Mouse (Mus musculus): ENCODE results near the gene Commd3.

The Commd3 gene

DNA sequence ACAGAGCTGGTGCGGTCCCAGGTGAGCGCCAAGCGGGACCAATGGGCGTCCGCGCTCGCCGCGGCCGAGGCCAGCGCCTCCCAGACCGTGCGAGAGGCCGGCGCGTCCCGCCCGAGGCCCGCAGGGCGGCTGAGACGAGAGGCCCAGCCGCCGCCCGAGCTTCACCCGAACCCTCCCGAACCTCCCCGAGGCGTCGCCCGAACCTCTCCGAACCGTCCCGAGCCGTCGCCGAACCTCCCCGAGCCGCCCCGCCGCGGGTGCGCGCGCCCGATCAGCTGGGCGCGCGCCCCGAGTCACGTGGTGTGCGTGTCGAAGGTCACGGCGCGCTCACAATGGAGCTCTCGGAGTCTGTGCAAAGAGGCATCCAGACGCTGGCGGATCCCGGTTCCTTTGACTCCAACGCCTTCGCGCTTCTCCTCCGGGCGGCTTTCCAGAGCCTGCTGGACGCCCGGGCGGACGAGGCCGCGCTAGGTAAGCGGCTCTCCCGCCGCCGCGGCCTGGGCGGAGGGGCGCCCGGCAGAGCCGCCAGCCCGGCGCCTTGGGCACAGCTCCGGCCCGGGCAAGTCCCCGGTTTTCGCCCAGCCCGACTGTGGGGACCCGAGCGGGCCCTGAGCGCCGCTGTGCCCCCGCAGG lies at the start of gene Commd3:
Commd3 (plus strand) TSS at position 252 of the 633 bp plus-strand sequence.
- peak; percentile 93 for DNase-seq

DNA sequence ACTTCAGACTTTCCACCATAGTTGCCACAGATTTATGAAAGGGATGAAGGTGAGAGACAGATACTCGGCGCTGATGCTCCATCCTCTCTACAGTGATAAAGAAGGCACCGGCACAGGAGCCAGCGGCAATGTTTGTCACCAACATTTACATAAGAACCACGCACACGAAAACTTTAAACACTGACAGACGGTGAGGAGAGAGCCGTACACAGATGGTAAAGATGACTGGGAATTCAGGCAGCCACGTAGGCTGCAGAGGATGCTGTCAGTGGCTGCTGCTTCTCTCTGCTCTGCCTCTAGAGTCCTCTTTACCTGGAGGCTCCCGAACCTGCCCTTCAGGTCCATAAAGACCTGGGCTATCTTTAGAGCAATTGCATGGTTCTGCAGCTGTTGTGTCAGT lies 49.0 kb upstream of the Commd3 start:
- DNase-seq, result no peak

DNA sequence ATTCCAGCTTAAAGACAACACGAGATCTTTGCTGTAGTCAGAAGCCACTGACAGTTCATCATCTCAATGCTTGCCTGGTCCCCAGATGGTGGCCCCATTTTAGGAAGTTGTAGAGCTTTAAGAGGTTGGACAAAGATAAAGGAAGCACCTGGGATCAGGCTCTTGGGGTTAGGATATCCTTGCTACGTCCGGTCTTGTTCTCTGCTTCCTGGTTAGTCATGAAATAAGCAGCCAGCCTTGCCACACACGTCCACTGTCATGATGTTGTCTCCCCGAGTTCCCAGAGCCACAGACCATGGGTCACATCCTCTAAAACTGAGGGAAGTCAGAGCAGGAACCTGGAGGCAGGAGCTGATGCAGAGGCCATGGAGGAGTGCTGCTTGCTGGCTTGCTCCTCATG lies 41.6 kb upstream of the Commd3 start:
- DNase-seq, result no peak

DNA sequence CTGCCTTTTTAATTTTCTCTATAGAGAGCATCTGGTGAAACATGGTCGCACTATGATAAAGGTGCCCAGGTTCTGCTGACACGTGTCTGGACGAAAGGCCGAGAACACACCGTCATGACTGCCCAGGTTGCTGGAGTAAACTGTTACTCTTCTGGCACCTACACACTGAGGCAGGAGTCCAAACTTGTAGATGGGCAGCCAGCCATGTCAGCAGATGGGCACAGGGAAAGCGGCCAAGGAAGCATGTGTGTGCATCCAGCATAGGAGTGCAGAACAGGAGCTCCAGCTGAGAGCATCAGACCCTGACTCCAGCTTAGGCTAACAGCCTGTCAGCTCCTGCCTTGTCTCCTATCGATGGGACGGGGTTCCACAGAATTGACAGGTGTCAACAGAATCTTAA lies 37.1 kb upstream of the Commd3 start:
- DNase-seq, result peak; percentile 7

DNA sequence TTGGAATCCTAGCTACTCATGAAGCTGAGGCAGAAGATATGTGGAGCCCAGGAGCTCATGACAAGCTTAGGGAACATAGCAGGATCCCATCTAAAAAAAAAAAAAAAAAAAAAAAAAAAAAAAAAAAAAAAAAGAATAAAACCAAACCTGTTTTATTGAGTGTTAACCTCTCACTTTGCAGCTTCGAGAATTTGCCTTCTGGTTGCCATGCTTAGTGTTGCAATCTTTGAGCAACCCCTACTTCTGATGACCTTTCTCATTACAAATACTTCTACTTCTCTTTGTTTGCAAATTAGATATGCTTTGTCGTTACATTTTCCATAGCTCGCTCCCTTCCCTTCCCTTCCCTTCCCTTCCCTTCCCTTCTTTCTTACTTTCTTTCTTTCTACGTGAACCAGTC lies 23.6 kb upstream of the Commd3 start:
- no peak for DNase-seq

DNA sequence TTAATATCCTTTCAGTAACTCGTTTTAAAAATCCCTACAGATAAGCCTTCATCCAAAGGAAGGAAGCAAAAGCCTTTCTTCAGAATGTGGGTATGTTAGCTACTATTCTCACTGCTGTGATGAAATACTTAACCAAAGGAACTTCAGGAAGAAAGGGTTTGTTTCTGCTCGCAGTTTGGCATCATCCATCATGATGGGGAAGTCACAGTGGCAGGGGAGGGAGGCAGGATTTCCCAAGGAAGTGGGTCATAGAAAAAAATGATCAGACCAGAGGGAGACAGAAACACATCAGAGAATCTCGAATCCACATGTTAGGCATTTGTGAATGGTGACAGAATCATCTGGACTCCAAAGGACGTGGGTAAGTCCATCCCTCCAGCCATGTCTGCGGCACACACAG lies 17.4 kb upstream of the Commd3 start:
- DNase-seq, result peak; percentile 6

DNA sequence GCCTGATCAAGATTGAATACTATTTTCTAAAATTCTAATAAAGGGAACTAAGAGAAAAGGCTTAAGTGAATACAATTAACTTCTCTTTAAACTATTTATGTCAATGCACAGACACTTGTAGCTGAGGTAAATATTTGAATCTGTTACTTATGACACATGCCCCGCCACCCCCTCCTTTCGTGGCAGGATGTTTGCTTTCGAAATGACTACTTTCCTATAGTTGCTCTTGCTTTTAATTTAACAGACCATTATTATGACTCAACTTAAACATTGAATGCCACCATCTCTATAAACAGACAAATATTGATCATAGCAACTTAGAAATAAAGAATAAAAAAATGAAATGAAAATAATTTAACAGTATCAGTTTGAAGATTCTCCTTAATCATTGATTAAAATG lies 8.2 kb upstream of the Commd3 start:
- no peak for DNase-seq

DNA sequence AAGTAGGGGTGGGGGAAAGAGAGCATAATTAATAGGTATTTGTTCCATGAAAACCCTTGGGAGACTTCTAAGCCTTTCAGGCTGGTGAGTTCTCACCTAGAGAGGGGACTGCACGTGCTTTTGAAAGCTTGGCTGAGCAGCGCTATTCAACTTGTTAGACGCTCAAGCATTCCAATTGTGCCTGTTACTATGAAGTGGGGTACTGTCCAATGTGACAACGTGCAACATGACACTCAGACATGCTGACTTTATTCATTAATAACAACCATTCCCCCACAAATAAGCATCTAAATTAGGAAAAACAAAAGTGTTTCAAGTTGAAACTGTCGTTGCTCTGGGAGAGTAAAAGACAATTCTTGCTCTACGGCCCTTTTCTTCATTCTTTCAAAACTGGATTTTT lies 1.1 kb upstream of the Commd3 start:
- DNase-seq, result no peak

DNA sequence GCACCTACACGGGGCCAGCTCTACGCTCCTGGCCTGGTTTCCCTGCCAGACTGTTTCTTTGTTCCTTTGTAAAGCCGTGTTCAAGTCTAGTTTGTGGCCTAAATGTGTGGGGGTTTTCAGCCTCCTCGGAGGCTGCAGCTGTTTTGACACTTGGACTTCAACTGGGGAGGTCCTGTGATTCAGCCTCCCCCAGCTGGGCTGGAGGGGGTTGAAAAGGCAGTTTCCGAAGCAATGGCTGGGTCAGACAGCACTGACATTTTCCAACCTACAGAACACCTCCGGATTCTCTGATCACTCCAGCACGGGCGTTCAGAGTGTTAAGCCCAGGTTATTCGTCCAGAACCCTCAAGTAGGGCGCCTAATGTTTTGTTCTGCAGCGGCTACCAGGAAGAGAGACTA lies 581 bp downstream of the Commd3 start:
- DNase-seq, result no peak

DNA sequence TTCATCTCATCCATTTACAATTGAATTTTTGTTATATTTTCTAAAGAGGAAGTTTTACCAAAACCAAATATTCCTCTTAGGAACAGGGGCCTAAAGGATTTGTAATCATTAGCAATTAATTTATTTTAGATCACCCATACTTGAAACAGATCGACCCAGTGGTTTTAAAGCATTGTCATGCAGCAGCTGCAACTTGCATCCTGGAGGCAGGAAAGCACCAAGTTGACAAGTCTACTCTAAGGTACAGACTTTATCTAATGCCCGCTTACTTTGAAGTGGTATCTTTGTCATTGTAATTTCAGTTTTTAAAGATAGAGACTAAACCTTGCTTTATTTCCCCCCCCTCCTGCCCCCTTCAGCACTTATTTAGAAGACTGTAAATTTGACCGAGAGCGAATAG lies 1.6 kb downstream of the Commd3 start:
- DNase-seq, result no peak

DNA sequence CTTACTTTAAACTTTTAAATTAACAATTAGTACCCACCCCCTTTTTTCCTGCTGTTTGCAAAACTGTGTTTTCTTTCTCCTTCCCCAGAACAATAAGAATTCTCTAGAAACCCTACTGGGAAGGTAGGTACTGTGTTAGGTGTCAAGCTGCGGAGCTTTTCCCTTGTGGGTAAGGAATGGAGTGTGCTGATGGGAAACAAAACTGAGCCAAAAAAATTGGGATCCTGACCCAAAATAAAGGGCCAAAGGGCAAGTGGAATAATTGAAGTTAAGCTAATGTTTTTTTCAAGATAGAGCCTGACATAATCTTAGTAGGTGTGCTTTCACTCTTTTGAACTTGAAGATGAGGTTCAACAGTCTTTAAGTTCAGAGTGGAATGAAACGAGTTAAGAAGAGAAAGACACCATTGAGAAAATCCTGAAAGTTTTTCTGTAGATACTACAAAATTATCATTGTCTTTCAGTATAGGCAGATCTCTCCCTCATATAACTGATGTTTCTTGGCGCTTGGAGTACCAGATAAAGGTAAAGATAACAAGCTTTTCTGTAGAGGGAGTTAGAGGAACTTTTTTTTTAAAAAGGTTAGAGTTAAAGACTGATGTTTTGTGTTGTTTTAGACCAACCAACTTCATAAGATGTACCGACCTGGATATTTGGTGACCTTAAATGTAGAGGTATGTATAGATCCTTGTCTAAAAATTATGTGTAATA lies 2.2 kb downstream of the Commd3 start:
- no peak for DNase-seq

DNA sequence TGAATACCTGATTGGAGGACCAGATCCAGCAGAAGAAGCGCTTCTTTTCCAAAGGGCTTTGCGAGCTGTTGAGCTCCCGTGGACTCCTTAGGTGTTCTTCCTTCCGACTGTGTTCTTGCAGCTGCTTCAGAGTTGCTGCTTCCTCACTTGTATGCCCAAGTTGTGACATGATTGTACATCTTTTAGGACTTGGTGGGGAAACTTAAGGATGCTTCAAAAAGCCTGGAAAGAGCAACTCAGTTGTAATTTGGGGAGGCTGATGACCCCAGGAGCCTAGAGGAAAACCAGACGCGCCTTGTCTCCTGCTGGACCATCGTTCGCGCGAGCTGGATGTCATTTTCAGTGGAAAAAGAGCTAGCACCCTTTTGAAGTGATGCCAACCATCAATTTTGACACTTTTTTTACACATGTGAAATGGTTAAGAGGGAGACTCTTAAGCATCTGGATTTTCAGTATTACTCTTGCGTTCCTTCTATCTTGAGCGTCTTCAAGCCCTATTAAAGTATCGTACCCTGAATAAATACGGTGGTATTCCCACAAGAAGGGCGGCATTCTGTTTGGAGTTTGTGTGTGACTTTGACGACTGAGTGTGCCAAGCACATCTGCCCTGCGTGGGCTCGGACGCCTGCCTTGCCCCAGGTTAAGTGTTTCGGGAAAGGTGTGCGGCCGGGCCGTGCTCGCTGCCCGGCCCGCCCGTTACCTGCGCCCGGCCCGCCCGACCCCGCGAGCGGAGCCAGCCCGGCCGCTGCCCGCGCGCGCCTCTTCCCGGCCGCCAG lies 3.7 kb downstream of the Commd3 start:
- no peak for DNase-seq

DNA sequence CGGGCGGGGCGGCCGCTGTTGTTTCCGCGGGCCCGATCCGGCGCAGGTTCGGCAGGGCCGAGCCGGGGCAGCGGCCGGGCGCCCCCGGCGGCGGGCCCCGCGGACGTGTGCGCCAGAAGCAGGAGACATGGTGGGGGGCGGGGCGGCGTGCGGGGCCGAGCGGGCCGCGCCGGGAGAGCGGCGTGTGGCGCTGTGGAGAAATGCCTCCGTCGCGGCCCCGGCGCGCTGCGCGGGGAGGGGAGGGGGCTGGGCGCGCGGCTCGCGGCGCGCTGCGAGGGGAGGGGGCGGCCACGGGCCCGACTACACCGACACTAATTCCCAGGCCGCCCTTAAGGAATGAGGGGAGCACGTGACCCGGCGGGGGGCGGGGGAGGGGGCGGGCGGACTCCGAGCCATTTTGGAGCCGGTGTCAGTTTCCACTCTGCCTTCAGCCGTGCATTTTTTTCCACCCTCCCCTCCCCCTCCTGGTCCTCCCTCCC lies 4.3 kb downstream of the Commd3 start:
- DNase-seq, result peak; percentile 80

DNA sequence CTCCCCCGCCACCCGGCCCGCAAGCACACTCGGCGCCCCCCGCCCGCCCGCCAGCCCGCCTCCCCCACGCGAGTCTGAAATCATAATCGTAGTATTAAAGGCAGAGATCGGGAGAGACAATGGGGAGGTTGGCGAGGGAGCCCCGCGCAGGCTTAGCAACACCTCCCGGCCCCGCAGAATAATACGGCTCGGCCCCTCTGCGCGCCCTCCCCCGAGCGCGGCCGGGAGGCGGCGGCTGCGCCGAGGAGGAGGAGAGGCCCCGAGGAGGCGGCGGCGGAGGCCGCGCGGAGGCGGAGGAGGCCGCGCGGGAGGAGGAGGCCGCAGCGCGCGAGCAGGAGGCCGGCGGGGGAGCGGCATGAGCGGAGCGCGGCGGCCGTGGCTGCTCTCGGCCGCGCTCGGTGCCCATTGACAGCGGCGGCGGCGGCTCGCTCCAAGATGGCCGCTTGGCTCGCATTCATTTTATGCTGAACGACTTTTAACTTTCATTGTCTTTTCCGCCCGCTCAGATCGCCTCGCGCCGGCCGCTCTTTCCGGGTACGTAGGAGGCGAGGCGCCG lies 4.8 kb downstream of the Commd3 start, which contains the start of gene Bmi1:
Bmi1 (plus strand) TSS at position 83 of the 556 bp plus-strand sequence.
- peak; percentile 53 for DNase-seq

DNA sequence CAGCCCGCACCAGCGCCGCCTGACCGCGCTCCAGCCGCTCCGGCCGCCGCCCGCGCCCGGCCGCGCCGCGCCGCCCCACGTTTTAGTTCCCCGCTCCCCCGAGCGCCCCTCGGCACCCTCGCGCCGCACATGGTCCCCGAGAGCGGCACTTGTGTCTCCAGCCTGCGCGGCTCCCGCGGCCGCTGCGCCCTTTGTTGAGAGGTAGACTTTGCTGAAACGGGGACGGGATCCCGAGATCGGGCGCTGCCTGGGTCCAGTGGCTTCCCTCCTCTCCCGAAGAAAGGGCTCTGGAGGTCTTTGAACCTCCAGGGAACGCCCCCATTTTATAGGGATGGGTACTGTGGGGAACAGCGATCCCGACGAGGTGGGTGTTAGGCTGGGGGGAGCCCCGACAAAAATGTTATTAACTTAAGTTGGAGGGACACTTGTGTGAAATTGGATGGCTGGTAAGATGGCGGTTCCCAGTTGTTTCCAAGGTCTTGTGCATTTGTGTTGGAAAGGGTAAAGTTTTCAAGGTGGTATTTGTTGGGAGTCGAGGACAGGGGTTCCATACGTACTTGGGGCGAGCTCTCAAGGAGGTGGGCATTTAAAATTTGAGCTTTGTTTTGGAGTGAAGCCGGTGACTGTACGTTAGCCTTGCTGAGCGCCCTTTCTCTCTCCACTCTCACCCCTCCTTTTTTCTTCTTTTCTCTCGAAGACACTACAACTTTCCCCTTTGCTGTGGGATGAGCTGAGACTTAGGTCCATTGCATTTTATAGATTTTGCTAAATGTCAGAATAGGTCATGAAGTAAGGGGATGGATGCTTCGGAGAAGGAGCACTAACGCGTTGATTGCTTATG lies 5.7 kb downstream of the Commd3 start:
- DNase-seq, result peak; percentile 42

DNA sequence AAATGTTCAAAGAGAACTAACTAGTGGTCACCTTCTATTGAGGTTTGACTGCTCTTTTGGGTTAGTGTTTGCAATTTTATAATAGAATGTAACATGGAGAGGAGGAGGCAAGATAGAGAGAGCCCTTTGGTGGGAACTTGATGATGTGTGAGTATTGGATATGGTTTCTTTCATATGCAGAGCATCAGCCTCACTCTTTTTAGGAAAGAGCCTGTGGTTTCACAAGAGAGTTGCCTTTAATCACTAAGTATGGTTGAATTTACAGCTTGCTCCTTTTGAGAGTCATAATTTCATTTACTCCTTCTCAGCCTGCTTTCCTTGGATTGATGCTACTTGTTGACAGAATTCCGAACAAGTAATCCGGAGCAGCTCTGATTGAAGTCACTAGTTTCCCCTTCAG lies 7.5 kb downstream of the Commd3 start:
- no peak for DNase-seq

DNA sequence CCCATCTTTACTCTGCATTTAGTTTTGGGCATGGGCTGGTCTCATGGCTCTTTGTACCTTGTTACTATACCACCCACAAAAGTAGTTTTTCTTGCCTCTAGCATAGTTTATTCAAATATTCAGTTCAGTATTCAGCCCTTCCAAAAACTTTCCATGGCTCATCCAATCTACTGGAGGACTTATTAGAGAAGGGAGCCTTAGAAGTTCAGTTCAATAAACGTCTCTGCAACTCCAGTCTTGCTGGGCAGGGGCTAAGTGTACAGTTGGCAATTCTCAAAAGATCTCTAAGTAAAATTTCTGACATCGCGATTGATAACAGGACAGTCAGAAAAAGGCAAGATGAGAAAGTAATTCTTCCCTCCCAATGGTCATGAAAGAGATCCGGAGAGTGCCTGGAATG lies 8.3 kb downstream of the Commd3 start:
- no peak for DNase-seq

DNA sequence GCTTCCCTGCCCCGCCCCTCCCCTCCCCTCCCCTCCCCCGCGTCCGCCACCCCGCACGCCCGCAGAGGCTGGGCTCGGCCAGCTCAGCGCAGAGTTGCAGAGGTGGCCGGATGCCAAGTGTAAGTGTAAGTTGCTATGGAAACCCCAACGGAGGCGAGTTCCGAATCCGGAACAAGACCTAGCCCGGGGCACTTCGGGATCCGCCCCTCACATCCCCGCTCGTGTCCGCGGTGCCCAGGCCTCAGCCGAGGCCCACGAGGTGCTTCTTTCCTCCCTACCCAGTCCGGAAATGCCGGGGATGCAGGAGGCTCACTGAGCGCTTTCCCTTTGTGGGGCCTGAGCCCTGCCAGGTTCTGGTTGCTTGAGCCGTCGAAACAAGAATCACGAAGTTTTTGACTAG lies 8.8 kb downstream of the Commd3 start:
- peak; percentile 77 for DNase-seq

DNA sequence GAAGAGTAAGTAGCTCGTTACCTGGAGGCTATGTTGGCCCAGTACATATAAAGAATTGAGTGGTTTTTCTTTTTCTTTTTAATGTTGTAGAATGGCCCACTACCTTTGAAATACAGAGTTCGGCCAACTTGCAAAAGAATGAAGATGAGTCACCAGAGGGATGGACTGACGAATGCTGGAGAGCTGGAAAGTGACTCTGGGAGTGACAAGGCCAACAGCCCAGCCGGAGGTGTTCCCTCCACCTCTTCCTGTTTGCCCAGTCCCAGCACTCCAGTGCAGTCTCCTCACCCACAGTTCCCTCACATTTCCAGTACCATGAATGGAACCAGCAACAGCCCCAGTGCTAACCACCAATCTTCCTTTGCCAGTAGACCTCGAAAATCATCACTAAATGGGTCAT lies 11.9 kb downstream of the Commd3 start:
- no peak for DNase-seq

DNA sequence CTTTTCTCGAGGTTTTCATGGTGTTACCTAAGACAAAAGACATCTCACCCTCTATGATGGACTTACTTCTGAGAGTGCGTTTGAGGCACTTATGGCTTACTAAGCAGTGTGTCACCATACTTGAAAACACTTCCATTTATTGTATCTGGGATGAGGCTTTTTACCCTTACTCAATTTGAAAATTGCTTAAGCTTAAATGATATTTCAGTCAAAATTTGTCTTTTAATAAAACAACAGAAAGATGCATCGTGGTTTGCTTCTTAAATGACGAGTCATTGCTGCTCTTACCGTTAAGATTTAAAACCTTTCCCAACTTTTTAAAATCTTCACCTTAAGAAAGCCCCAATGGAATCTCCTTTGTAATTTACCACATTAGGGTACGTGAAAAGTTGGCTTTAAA lies 14.2 kb downstream of the Commd3 start:
- no peak for DNase-seq

DNA sequence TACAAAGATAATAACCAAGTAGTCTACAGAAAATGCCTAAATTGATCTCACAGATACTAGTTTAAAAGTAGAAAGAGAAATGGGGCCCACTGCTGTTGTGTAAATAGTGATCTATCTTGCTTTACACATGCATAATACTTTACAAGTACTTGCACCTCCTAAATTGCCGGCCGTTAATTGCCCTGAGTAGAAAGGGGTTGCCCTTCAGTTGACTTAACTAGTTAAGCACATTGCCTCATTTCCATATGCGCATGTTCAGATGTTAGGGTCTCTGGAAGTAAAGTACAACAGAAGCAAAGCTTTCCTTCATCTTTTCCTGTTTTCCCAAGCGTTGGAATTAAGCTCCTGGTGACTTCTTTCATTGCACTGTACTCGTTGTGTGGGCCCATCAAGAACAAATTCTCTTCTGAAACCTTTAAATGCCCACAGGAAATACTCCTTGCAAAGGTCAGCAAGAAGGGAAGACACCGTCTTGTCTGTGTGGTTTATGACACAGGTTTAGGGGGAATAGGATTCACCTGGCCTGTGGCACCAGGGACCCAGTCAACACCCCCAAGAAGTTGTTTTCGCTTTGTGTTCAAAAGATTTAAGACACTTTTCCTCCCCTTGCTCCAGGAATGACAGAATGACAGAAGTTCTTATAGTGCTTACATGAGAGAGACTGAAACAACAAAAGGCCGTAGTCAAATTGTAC lies 14.8 kb downstream of the Commd3 start:
- no peak for DNase-seq

DNA sequence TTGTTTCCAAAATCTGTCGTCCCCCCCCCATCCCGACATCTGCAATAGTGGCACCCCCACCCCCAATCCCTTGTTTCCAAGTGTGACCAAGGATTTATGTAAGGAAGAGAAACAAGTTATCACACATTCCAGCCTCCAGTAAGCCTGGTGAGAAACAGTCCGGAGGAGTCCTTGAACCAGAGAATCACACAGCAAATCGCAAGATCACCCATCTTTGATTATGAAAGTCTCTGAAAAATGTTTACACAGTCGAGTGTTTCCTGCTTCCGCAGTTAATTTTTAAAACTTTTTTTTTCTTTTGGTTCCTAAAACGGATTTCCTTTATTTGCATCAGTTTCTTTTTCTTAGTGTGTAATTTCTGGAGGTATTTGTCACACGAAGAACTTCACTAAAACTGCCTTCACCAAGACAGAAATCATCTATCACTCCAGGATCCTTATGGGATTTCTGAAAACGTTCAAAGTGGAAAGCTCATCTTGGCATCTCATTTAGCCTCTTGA lies 15.5 kb downstream of the Commd3 start:
- DNase-seq, result no peak
